Mouse (Mus musculus) MEL (cell line): ENCODE results near the gene Mthfd2l. TPM values are rescaled to one million over a fixed set of nuclear protein-coding genes. Genes with fewer than 3 reads are reported as not detected.

Experiments
- DNase-seq: peaks from one replicate; pipeline ENCODE4 v3.0.0; 2011; ENCODE audit warnings: low read depth, low spot score
- H3K27ac ChIP-seq: 2 replicates; pipeline ENCODE4 v1.5.1; 2012; ENCODE audit warnings: low read depth, mild to moderate bottlenecking, control low read depth, low read length, moderate library complexity; ENCODE audit not compliant: control insufficient read depth
- H3K27me3 ChIP-seq, 2 experiments: fragments of 150-350 bp in 1 of 2; sonication (generic) in 1 of 2; 2 replicates each; pipeline ENCODE4 v1.6.1; 2012; ENCODE audit warnings: low read length in 2 of 2, mild to moderate bottlenecking in 2 of 2, improper control_type of control experiment in 1 of 2, moderate library complexity in 1 of 2; ENCODE audit not compliant: insufficient read depth in 2 of 2, control insufficient read depth in 1 of 2
- H3K36me3 ChIP-seq, 2 experiments: 2 replicates each; pipeline ENCODE4 v1.6.1; 2012 to 2014; ENCODE audit warnings: low read length in 2 of 2, improper control_type of control experiment in 1 of 2, inconsistent platforms in 1 of 2, mild to moderate bottlenecking in 1 of 2; ENCODE audit not compliant: insufficient read depth in 2 of 2, control insufficient read depth in 1 of 2
- H3K4me1 ChIP-seq, 2 experiments: fragments of 150-350 bp in 1 of 2; sonication (generic) in 1 of 2; 2 replicates each; pipeline ENCODE4 v1.6.1; 2012; ENCODE audit warnings: low read length in 2 of 2, improper control_type of control experiment in 1 of 2, mild to moderate bottlenecking in 1 of 2; ENCODE audit not compliant: insufficient read depth in 2 of 2, control insufficient read depth in 1 of 2
- H3K4me3 ChIP-seq, 2 experiments: fragments of 150-350 bp in 1 of 2; sonication (generic) in 1 of 2; 2 replicates each; pipeline ENCODE4 v1.5.1; 2012; ENCODE audit warnings: low read depth in 2 of 2, low read length in 2 of 2, mild to moderate bottlenecking in 2 of 2, moderate library complexity in 2 of 2, control low read depth in 1 of 2, improper control_type of control experiment in 1 of 2; ENCODE audit not compliant: control insufficient read depth in 1 of 2, insufficient read depth in 1 of 2
- H3K79me2 ChIP-seq: 2 replicates; pipeline ENCODE4 v1.6.1; 2012; ENCODE audit warnings: mild to moderate bottlenecking, low read length, moderate library complexity; ENCODE audit not compliant: control insufficient read depth, poor library complexity, insufficient read depth
- H3K9ac ChIP-seq: 2 replicates; pipeline ENCODE4 v1.6.1; 2012; ENCODE audit warnings: low read depth, mild to moderate bottlenecking, control low read depth, low read length, moderate library complexity; ENCODE audit not compliant: control insufficient read depth, poor library complexity, severe bottlenecking
- H3K9me3 ChIP-seq: fragments of 150-350 bp; sonication (generic); replicated peaks from 2 replicates; pipeline ENCODE4 v1.6.1; 2012; ENCODE audit warnings: mild to moderate bottlenecking, low read length, improper control_type of control experiment, moderate library complexity; ENCODE audit not compliant: insufficient read depth
- BHLHE40 ChIP-seq: IDR thresholded peaks from 2 replicates; pipeline ENCODE4 v1.6.1; 2012; ENCODE audit warnings: low read depth, mild to moderate bottlenecking, inconsistent platforms, low read length, improper control_type of control experiment, borderline replicate concordance
- CTCF ChIP-seq, 3 experiments: IDR thresholded peaks in 2 of 3; conservative IDR thresholded peaks in 1 of 3; 2 replicates each; pipeline ENCODE4 v1.5.1; 2011 to 2012; ENCODE audit warnings: low read length in 3 of 3, low read depth in 2 of 3, mild to moderate bottlenecking in 2 of 3, improper control_type of control experiment in 1 of 3, inconsistent platforms in 1 of 3, mixed read lengths in 1 of 3, moderate library complexity in 1 of 3; ENCODE audit not compliant: control insufficient read depth in 1 of 3, insufficient read depth in 1 of 3, poor library complexity in 1 of 3, severe bottlenecking in 1 of 3
- E2F4 ChIP-seq: IDR thresholded peaks from 2 replicates; pipeline ENCODE4 v1.6.1; 2011; ENCODE audit warnings: low read depth, low read length, improper control_type of control experiment, borderline replicate concordance
- ETS1 ChIP-seq: IDR thresholded peaks from 2 replicates; pipeline ENCODE4 v1.6.1; 2012; ENCODE audit warnings: low read depth, mild to moderate bottlenecking, inconsistent platforms, low read length, improper control_type of control experiment, moderate library complexity
- KAT2A ChIP-seq: conservative IDR thresholded peaks from 2 replicates; pipeline ENCODE4 v1.6.1; 2012; ENCODE audit warnings: low read depth, low read length, improper control_type of control experiment, inconsistent platforms
- MAZ ChIP-seq: IDR thresholded peaks from 2 replicates; pipeline ENCODE4 v1.6.1; 2012; ENCODE audit warnings: low read depth, mild to moderate bottlenecking, inconsistent platforms, low read length, improper control_type of control experiment
- NELFE ChIP-seq: IDR thresholded peaks from 2 replicates; pipeline ENCODE4 v1.6.1; 2011; ENCODE audit warnings: low read depth, low read length, improper control_type of control experiment
- NRF1 ChIP-seq: IDR thresholded peaks from 2 replicates; pipeline ENCODE4 v1.6.1; 2014; ENCODE audit warnings: low read depth, mild to moderate bottlenecking, inconsistent platforms, low read length, improper control_type of control experiment, moderate library complexity; ENCODE audit not compliant: poor library complexity, insufficient read depth, severe bottlenecking
- POLR2A ChIP-seq, 2 experiments: IDR thresholded peaks; 2 replicates each; pipeline ENCODE4 v1.6.1; 2011 to 2012; ENCODE audit warnings: low read length in 2 of 2, mild to moderate bottlenecking in 2 of 2, control low read depth in 1 of 2, improper control_type of control experiment in 1 of 2, low read depth in 1 of 2, moderate library complexity in 1 of 2; ENCODE audit not compliant: control insufficient read depth in 1 of 2, insufficient read depth in 1 of 2, poor library complexity in 1 of 2
- POLR2AphosphoS2 ChIP-seq: IDR thresholded peaks from 2 replicates; pipeline ENCODE4 v1.6.1; 2011; ENCODE audit warnings: low read length, improper control_type of control experiment
- RAD21 ChIP-seq: IDR thresholded peaks from 2 replicates; pipeline ENCODE4 v1.6.1; 2011; ENCODE audit warnings: mild to moderate bottlenecking, low read depth, low read length, improper control_type of control experiment
- SMC3 ChIP-seq: IDR thresholded peaks from 2 replicates; pipeline ENCODE4 v1.6.1; 2011; ENCODE audit warnings: low read depth, low read length, improper control_type of control experiment
- TBP ChIP-seq: IDR thresholded peaks from 2 replicates; pipeline ENCODE4 v1.8.0; 2011; ENCODE audit warnings: low read depth, low read length, improper control_type of control experiment
- ZC3H11A ChIP-seq: IDR thresholded peaks from 2 replicates; pipeline ENCODE4 v1.6.1; 2012; ENCODE audit warnings: low read depth, mild to moderate bottlenecking, inconsistent platforms, low read length, improper control_type of control experiment
- ZMIZ1 ChIP-seq: IDR thresholded peaks from 2 replicates; pipeline ENCODE4 v1.6.1; 2012; ENCODE audit warnings: low read depth, mild to moderate bottlenecking, inconsistent platforms, low read length, improper control_type of control experiment, moderate library complexity
- ZNF384 ChIP-seq: IDR thresholded peaks from 2 replicates; pipeline ENCODE4 v1.6.1; 2012; ENCODE audit warnings: low read depth, mild to moderate bottlenecking, inconsistent platforms, low read length, improper control_type of control experiment
- polyA plus RNA-seq, 2 experiments: library from polyadenylated mRNA; stranded (reverse) in 1 of 2; unstranded in 1 of 2; fragments of >175 nt in 1 of 2; fragments of >200 nt in 1 of 2; gene quantifications; 2 replicates each; pipeline versions ENCODE4 v1.2.1 to v1.2.4; 2012; ENCODE audit warnings: low replicate concordance in 2 of 2, low read depth in 1 of 2; ENCODE audit not compliant: insufficient read length in 2 of 2, insufficient read depth in 1 of 2, missing spikeins in 1 of 2
- total RNA-seq: library from RNA; depleted of rRNA; stranded (reverse); fragments of 300-350 nt; gene quantifications from 2 replicates; pipeline ENCODE4 v1.2.3, GENCODE M21; 2012

Mthfd2l gene
- total and polyA plus RNA-seq, 3 experiments, result not detected

- Histone ChIP-seq H3K27ac (no peak overlapping the region), H3K9me3 (no peaks in the 10 kb centered on the region), H3K4me1 (no peaks in the 10 kb centered on the region), H3K9ac (no peak overlapping the region)
- no peak for DNase-seq
- TF ChIP-seq ETS1, result no peak
- TF ChIP-seq E2F4, result no peak
- no peak for TF ChIP-seq POLR2A (IDR thresholded peaks at IDR 0.05; ENCODE audit: control insufficient read depth in 1 of 2, insufficient read depth in 1 of 2, low read depth in 1 of 2, low read length in 2 of 2, poor library complexity in 1 of 2)
- no peak for TF ChIP-seq KAT2A
- no peak for TF ChIP-seq TBP
- no peak for TF ChIP-seq BHLHE40
- TF ChIP-seq NELFE, result no peak
- TF ChIP-seq ZNF384, result no peak
- no peak for TF ChIP-seq NRF1
- no peak for TF ChIP-seq ZMIZ1
- TF ChIP-seq CTCF (IDR thresholded peaks at IDR 0.05 in 2 of 3, conservative IDR thresholded peaks at IDR 0.05 in 1 of 3; ENCODE audit: control insufficient read depth in 1 of 3, insufficient read depth in 1 of 3, low read depth in 2 of 3, low read length in 3 of 3, poor library complexity in 1 of 3, severe bottlenecking in 1 of 3), result no peak
- TF ChIP-seq POLR2AphosphoS2, result no peak
- TF ChIP-seq, all 39 proteins: peak for 0
- H3K4me3 ChIP-seq, result no peak overlapping the region
- peaks cover 0 to 4% of the 10 kb centered on the region in 2 experiments; a peak in 1 of 4 replicates for H3K27me3 ChIP-seq
- H3K36me3 ChIP-seq, result no peaks in the 10 kb centered on the region
- no peaks in the 10 kb centered on the region for H3K79me2 ChIP-seq
Measured at GRCm38 (mm10) chr5:91037756-91038155, 106.8 kb downstream of the Mthfd2l start.

DNA sequence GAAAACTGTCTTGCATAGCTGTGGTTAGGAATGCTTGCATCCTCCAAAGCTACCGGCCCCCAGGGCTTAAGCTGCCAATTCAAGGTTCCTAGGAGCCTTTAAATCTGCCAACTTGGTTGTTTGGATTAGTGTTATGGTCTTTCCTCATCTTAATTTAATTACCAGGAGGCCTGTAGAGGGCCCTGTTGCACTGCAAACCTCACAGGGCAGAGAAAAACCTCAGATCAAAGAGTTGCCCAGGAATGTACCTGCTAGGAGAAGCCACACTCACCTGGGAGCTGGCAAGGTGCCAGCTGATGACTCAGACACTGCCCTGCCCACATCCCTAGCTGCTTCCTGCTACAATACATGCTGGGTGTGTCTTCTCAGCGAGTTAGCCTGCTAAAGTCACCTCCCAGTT lies 107.6 kb downstream of the Mthfd2l start:
- H3K36me3 ChIP-seq, result no peaks in the 10 kb centered on the region
- H3K4me1 ChIP-seq, result no peaks in the 10 kb centered on the region
- TF ChIP-seq CTCF (IDR thresholded peaks at IDR 0.05 in 2 of 3, conservative IDR thresholded peaks at IDR 0.05 in 1 of 3; ENCODE audit: control insufficient read depth in 1 of 3, insufficient read depth in 1 of 3, low read depth in 2 of 3, low read length in 3 of 3, poor library complexity in 1 of 3, severe bottlenecking in 1 of 3) (peak; percentile 16 to 36 (median 24); a peak in 2 of 6 replicates), ZC3H11A (0 out of 2 replicates have a peak, but pooled peaks have one; percentile 13), MAZ (no peak), SMC3 (0 out of 2 replicates have a peak, but pooled peaks have one; percentile 14), RAD21 (peak; percentile 41)
- H3K9ac ChIP-seq, result no peak overlapping the region
- no peaks in the 10 kb centered on the region for H3K79me2 ChIP-seq
- DNase-seq, result peak; percentile 10
- no peak overlapping the region for H3K27ac ChIP-seq
- no peaks in the 10 kb centered on the region for H3K9me3 ChIP-seq
- no peak overlapping the region for H3K4me3 ChIP-seq
- H3K27me3 ChIP-seq, result peaks cover 0 to 4% of the 10 kb centered on the region in 2 experiments; a peak in 1 of 4 replicates
